Mouse (Mus musculus) thymus, adult 2 months (tissue): Measurements from ENCODE around the gene Cep104. TPM values are rescaled to one million over a fixed set of nuclear protein-coding genes. Genes with fewer than 3 reads are reported as not detected.

Source experiments
- DNase-seq: peaks from one replicate; pipeline ENCODE4 v3.0.0; 2021
- H3K27ac ChIP-seq: fragments of 200-500 bp; 2 replicates; pipeline ENCODE4 v1.5.1; 2012; ENCODE audit warnings: low read length, control low read depth; ENCODE audit not compliant: control insufficient read depth, insufficient read depth
- H3K27me3 ChIP-seq: fragments of 200-500 bp; 2 replicates; pipeline ENCODE4 v1.6.1; 2012; ENCODE audit warnings: mild to moderate bottlenecking, low read length, moderate library complexity, mixed read lengths; ENCODE audit not compliant: control insufficient read depth, insufficient read depth
- H3K36me3 ChIP-seq: fragments of 200-500 bp; 2 replicates; pipeline ENCODE4 v1.6.1; 2012; ENCODE audit warnings: mild to moderate bottlenecking, low read length, moderate library complexity; ENCODE audit not compliant: control insufficient read depth, insufficient read depth
- H3K4me1 ChIP-seq: fragments of 200-500 bp; replicated peaks from 2 replicates; pipeline ENCODE4 v1.6.1; 2012; ENCODE audit warnings: low read length; ENCODE audit not compliant: control insufficient read depth, insufficient read depth
- H3K4me3 ChIP-seq: fragments of 200-500 bp; 2 replicates; pipeline ENCODE4 v1.5.1; 2012; ENCODE audit warnings: mild to moderate bottlenecking, low read length, control low read depth, moderate library complexity; ENCODE audit not compliant: control insufficient read depth, insufficient read depth
- CTCF ChIP-seq: fragments of 200-500 bp; IDR thresholded peaks from 2 replicates; pipeline ENCODE4 v1.5.1; 2012; ENCODE audit warnings: mild to moderate bottlenecking, control low read depth, low read length, moderate library complexity, borderline replicate concordance; ENCODE audit not compliant: control insufficient read depth, poor library complexity, insufficient read depth; ENCODE audit errors: extremely low read depth
- POLR2A ChIP-seq: fragments of 200-500 bp; IDR thresholded peaks from 2 replicates; pipeline ENCODE4 v1.6.1; 2012; ENCODE audit warnings: mild to moderate bottlenecking, low read length, control low read depth, moderate library complexity; ENCODE audit not compliant: control insufficient read depth, poor library complexity, insufficient read depth; ENCODE audit errors: extremely low read depth
- WGBS: fragments of 180-500 bp; shearing (Covaris S2); methylation state at CpG from one replicate; pipeline ENCODE4 v1.1.7; 2018; 5-methylcytosine and 5-hydroxymethylcytosine counted together
- polyA plus RNA-seq: library from polyadenylated mRNA; depleted of rRNA; stranded (reverse); fragments of >200 nt; gene quantifications from 2 replicates; pipeline ENCODE4 v1.2.3, GENCODE M21; 2012; rRNA removed

The Cep104 gene
- 24.5 and 24.6 TPM in 2 replicates for polyA plus RNA-seq

DNA sequence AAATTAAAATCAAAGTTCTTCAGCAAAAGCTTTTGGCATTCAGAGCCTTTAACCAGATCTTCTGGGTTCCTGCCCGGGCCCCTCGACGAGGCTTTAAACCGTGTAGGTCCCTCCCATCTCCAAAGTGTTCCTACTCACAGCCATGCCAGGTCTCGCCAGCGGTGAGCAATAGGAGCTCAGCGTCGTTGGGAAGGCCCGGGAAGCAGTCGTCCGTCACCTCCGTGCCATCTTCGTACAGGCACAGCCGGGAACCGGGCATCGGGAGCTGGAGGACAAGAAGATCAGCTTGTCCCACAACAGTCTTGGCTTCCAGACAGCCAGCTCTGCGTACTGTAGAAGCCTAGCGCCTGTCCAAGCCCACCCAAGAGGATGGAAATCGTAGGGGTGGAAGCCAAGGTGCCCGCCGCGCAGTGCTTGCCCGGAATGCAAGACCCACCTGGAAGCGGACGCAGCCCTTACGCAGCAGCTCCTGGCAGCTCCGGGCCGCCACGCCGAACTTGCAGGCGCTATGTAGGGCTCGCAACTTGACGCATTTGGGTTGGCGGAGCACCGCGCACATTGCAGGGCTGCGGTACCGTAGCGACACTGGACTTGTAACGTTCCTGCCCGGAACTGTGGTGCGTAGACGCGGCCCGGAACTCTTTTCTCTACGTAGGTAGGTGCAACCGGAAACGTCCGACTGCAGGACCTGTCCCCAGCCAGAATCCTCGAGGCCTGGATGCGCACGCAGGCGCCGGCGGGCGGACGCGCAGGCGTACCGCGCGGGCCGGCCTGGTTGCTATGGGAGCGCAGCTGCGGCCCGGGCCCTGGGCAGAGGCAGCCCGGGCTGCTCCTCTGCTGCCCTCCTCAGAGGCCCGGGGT, at the start of gene Cep104, which contains the start of gene Dffb:
Gene Cep104, plus strand, starts transcription at position 764 of the 861 bp plus-strand sequence.
Gene Dffb, minus strand, starts transcription at position 696 of the 861 bp plus-strand sequence.
- H3K36me3 ChIP-seq, result peaks cover 5% of the 10 kb centered on the region
- peaks cover 9% of the 10 kb centered on the region for H3K4me1 ChIP-seq
- peak within 1 kb of the TSS; percentile 95 for H3K4me3 ChIP-seq
- H3K27me3 ChIP-seq, result no peaks in the 10 kb centered on the region
- peak; percentile 87 for DNase-seq
- TF ChIP-seq POLR2A, result no peak
- peak; percentile 53; the same call in 1 of the 2 replicates for TF ChIP-seq CTCF
- WGBS, result under 1% methylated on average over 68 of the region's 68 CpGs
- H3K27ac ChIP-seq, result no peak within 1 kb of the TSS

DNA sequence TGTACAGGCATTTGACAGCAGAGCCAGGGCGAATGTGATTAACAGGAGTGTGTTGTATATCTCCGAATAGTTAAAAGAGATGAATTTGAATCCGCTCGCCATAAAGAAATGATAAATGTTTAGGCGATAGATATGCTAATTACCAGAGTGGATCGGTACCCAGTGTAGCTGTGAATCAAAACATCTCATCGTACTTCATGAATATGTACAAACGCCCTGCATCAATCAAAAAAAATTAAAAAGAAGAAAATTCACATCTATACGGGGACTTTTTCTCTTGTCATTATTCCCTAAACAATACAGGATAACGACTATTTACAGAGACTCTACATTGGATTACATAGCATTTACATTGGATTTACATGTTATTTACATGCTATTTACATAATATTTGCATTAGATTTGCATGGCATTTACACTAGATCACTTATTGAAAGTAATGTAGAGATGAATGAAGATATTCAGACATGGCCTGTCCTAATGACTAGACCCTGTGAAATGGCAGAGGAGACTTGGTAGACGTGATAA, 46.2 kb upstream of the Cep104 start:
- H3K36me3 ChIP-seq, result no peaks in the 10 kb centered on the region
- H3K4me1 ChIP-seq, result no peaks in the 10 kb centered on the region
- WGBS, result 90% methylated on average over 11 of the region's 11 CpGs
- no peak overlapping the region for H3K4me3 ChIP-seq
- no peak for DNase-seq
- H3K27me3 ChIP-seq, result no peaks in the 10 kb centered on the region
- H3K27ac ChIP-seq, result no peak overlapping the region
- no peak for TF ChIP-seq POLR2A
- TF ChIP-seq CTCF, result no peak

DNA sequence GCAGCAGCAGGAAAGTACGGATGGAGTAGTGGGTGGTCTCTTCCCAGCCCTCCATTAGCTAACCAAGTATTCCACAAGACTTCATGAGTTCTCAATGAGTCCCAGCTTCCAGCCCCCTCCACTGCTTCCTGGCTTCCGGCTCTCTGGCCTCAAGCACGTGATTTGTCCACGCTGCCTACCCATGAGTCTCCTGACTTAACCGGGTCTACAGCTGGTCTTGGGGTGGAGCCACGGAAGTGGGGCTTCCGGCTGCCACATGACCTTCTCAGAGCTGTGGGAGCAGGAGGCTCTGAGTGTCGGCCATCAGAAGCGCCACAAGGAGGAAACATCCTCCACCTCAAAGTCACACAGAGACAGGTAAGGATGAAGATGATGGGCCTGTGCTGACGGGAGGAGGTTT, 45.6 kb upstream of the Cep104 start:
- no peaks in the 10 kb centered on the region for H3K4me1 ChIP-seq
- no peak overlapping the region for H3K27ac ChIP-seq
- 66% methylated on average over 10 of the region's 10 CpGs for WGBS
- H3K36me3 ChIP-seq, result no peaks in the 10 kb centered on the region
- H3K4me3 ChIP-seq, result no peak overlapping the region
- DNase-seq, result no peak
- no peaks in the 10 kb centered on the region for H3K27me3 ChIP-seq
- TF ChIP-seq POLR2A, result no peak
- TF ChIP-seq CTCF, result no peak

DNA sequence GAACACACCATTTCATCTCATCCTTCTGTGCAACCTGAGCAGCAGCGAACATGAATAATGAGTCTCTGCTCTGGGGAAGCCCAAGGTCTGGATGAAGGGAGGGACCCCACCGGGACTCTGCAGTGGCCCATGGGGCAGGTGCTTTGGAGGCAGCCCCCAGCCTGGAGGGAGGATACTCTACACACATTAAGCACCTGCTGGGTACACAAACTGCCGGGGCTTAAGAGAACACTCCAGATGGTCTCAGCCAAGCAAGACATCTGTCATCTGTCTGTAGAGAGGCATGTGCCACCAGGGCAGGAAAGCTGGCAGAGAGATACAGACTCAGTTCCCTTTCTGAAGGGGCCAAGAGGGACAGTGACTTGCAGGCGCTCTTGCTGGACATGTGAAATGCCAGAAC, 45.1 kb upstream of the Cep104 start:
- no peaks in the 10 kb centered on the region for H3K4me1 ChIP-seq
- WGBS, result 78% methylated on average over 4 of the region's 4 CpGs
- H3K36me3 ChIP-seq, result no peaks in the 10 kb centered on the region
- TF ChIP-seq POLR2A, result no peak
- TF ChIP-seq CTCF, result no peak
- DNase-seq, result no peak
- no peak overlapping the region for H3K27ac ChIP-seq
- H3K4me3 ChIP-seq, result no peak overlapping the region
- no peaks in the 10 kb centered on the region for H3K27me3 ChIP-seq

DNA sequence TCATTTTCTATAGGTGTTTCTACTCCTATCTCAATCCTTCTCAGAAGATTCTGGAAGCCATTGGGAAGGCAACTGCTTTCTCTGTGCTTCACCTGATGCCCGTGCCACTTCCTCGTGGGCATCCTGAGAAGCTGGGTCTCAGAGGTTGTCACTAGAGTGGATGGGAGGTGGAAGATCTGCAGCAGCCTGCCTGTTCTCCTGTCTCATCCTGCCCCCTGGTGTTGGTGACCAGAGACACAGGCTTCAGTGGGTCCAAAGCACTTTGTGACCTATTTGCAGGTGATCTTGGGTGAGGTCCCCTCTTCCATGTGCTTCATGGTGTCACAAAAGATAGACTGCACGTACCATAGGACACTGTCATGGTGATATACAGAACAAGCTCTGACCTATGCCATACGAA, 31.8 kb upstream of the Cep104 start:
- H3K36me3 ChIP-seq, result no peaks in the 10 kb centered on the region
- no peak for DNase-seq
- H3K27me3 ChIP-seq, result no peaks in the 10 kb centered on the region; the same call in 1 of the 2 replicates
- no peaks in the 10 kb centered on the region for H3K4me1 ChIP-seq
- no peak overlapping the region for H3K4me3 ChIP-seq
- no peak for TF ChIP-seq CTCF
- no peak for TF ChIP-seq POLR2A
- no peak overlapping the region for H3K27ac ChIP-seq
- WGBS, result 40% methylated on average over 4 of the region's 4 CpGs

DNA sequence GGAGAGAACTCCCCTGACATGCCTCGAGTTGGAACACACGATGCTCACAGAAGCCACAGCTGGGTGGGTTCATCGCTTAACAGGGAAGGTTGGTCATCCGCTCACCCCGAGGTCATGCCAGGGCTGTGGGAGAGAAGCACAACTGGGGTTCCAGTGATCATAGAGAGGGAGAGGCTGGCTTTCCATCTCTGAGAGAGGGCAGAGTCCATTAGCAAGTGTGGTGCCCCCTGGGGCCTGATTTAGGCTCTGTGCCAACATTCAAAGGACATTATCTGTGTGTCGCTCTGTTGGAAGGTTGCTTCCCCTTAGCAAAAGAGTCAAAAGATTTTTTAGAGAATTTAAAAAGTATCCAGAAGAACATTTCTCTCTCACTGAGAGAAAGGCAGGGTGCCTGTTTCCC, 30.7 kb upstream of the Cep104 start:
- H3K36me3 ChIP-seq, result no peaks in the 10 kb centered on the region
- H3K27ac ChIP-seq, result no peak overlapping the region
- H3K27me3 ChIP-seq, result no peaks in the 10 kb centered on the region; the same call in 1 of the 2 replicates
- H3K4me3 ChIP-seq, result no peak overlapping the region
- TF ChIP-seq CTCF, result no peak
- TF ChIP-seq POLR2A, result no peak
- H3K4me1 ChIP-seq, result no peaks in the 10 kb centered on the region
- no peak for DNase-seq
- WGBS, result 21% methylated on average over 6 of the region's 6 CpGs
